Mouse (Mus musculus) liver, adult (tissue): ENCODE results near the gene Ccl7.

Experiments
- GATA4 ChIP-seq: IDR thresholded peaks from 2 replicates; pipeline ENCODE4 v1.6.1; 2014; ENCODE audit warnings: mild to moderate bottlenecking, low read length; ENCODE audit not compliant: insufficient replicate concordance

The Ccl7 gene

DNA sequence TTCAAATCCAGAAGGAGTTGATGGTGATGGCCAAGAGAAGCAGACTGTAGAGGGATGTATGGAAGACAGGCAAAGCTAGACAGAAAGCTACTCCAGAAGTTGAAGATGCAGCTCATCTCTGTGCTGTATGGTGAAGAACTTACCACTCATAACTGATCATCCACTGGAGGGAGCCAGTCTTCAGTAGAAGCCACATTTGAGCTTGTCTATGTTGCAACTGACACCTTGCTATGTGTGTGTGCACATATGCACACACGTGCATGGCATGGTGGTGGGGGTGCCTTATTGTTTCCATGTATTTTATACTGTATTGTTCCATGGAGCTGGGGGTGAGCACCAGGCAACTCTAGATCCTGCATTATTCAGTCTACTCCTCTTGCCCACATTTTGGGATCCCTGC is 26.9 kb downstream of the Ccl7 start:
- no peak for TF ChIP-seq GATA4

DNA sequence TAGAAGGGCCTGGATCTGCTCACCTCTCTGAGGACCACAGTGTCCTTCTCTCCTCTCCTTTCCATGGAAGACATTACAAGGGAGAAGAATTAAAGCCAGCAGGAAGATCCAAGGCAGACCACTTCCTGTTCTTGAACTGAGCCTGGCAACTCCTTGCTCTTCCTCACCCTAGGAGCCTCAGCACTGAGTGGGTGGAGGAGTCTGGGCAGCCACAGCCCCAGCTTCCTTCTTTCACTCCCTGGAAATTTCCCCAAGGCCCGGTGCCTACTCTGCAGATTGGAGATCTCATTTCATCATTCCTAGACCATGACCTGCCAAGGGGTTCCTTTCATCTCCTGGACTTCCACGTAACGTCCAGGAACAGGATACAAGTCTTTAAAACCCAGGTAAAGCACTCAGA is 27.5 kb downstream of the Ccl7 start:
- no peak for TF ChIP-seq GATA4

DNA sequence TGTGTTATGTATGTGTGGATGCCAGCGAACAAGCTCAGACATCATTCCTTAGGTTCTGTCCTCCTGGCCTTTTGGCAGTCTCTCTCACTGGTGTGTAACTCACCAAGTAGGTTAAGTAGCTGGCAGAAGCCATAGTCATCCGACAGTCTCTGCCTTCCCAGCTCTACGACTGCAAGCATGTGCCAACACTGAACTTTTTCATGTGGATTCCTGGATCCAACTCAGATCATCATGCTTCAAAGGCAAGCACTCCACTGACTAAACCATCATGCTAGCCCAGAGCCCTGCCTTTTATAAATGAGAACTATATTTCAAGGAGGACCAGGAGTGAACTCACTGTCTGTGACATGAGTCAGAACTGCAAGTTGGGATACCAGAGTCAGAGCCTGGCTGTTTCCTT is 28.2 kb downstream of the Ccl7 start:
- no peak for TF ChIP-seq GATA4

DNA sequence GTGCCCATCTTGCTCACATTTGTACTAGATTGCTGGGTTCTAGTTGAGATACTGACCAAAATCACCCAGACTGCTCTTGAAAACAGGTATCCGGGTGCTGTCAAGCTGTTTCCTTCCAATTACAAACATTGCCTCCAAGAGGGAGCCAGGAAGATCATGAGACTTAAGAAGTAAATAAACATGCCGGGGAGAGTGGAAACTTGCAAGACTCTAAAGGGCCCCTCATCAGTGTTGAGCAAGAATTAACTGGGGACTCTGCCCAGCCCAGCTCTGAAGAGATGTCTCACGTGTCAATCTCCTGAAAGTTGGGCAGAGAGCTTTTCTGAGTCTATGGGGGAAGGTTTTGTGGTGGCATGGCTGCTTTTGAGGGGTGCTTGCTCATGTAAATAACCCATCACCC is 31.5 kb downstream of the Ccl7 start:
- no peak for TF ChIP-seq GATA4

DNA sequence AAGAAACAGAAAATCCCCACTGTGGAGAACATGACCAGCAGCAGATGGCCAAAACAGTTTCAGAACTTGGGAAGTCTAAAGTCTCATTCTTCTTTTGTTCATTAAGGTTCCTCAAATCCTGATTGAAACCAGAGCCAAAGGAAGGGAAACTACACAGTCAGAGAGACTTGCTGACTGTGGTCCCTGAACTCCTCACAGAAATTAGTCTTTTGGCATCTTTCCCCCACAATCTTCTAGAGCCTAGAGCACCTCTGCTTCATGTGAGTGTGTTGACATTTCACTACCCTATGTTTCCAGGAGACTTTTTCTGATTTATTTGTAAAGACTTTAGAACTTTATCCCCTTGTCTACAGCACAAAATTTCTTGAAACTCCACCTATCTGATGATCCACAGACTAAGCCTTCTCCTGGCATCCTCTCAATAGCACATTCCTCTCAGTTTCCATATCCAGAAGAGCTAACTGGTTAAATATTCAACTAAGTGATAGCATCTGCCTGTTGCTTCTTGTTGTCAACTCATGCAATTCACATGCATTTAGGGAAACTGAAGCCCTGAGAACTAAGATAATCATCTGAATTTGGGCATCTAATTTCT is 32.7 kb downstream of the Ccl7 start:
- no peak for TF ChIP-seq GATA4

DNA sequence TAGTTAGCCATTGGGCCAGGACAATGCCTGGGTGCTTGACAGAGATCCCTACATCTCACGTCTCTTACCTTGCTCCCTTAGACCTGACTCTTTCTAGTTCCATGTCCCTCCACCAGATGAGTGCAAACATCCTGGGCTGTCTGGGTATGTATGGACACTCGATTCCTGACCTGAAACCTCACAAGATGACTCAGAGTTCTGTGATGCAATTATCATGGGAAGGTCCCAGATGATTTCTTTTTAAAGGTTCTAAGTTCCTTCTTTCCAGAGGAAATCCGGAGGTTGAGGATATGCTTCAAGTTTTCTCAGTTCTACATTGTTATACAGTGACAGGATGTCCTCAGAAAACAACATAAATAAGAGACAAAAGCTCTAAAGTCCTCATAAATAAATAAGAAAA is 35.4 kb downstream of the Ccl7 start:
- TF ChIP-seq GATA4, result no peak

DNA sequence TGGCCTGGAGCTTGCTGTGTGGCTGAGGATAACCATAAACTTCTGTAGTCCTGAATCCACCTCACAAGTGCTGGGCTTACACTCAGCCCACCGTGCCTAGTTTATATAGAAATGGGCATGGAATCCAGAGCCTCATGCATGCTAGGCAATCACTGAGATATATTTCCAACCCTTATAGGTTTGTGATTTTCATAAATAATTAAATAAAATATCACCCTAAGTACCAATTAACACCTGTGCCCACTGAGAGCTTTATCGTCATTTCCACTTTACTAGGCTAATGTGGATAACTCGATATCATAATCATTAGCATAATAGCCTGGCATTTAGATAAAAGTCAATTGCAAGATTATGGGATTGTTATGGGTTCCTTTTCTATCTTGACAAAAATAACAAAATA is 38.8 kb downstream of the Ccl7 start:
- no peak for TF ChIP-seq GATA4
